Mouse (Mus musculus) embryonic facial prominence, embryonic 10.5 days (tissue): ENCODE results near the gene Psma1. TPM values are rescaled to one million over a fixed set of nuclear protein-coding genes. Genes with fewer than 3 reads are reported as not detected.
A peak's percentile ranks its signal among the peaks of the same experiment; 100 is the strongest.

ENCODE experiments used
- DNase-seq: peaks from one replicate; pipeline ENCODE4 v3.0.0-alpha.2; 2017; ENCODE audit warnings: low spot score
- H3K27ac ChIP-seq: fragments of 300-500 bp; sonication (generic); replicated peaks from 2 replicates; pipeline ENCODE4 v1.5.1; 2016; ENCODE audit warnings: mild to moderate bottlenecking
- H3K27me3 ChIP-seq: fragments of 300-500 bp; sonication (generic); replicated peaks from 2 replicates; pipeline ENCODE4 v1.6.1; 2016; ENCODE audit warnings: low read depth, mild to moderate bottlenecking; ENCODE audit not compliant: poor library complexity, severe bottlenecking
- H3K36me3 ChIP-seq: fragments of 300-500 bp; sonication (generic); replicated peaks from 2 replicates; pipeline ENCODE4 v1.6.1; 2016; ENCODE audit warnings: mild to moderate bottlenecking, moderate library complexity
- H3K4me1 ChIP-seq: fragments of 300-500 bp; sonication (generic); 2 replicates; pipeline ENCODE4 v1.6.1; 2016
- H3K4me3 ChIP-seq: fragments of 300-500 bp; sonication (generic); 2 replicates; pipeline ENCODE4 v1.5.1; 2016; ENCODE audit warnings: mild to moderate bottlenecking, moderate library complexity
- H3K9me3 ChIP-seq: fragments of 300-500 bp; sonication (generic); 2 replicates; pipeline ENCODE4 v1.6.1; 2016; ENCODE audit warnings: mild to moderate bottlenecking
- WGBS: fragments of 180-500 bp; shearing (Covaris S2); methylation state at CpG from one replicate; pipeline ENCODE4 v1.1.7; 2016; 5-methylcytosine and 5-hydroxymethylcytosine counted together
- polyA plus RNA-seq: library from polyadenylated mRNA; unstranded; fragments of >200 nt; fragmentation: Nextera tagmentation; extraction: Ambion mirVana; gene quantifications from 2 replicates; pipeline ENCODE4 v1.2.1, GENCODE M21; 2016

Psma1 gene
- polyA plus RNA-seq, result 496 TPM in 2 replicates

- Histone ChIP-seq H3K27ac (peak within 1 kb of the TSS; percentile 84), H3K36me3 (peaks cover 29% of the 10 kb centered on the region), H3K27me3 (no peaks in the 10 kb centered on the region), H3K4me3 (peak within 1 kb of the TSS; percentile 92), H3K9me3 (no peaks in the 10 kb centered on the region), H3K4me1 (peaks cover 14% of the 10 kb centered on the region)
- DNase-seq, result peak; percentile 97
- WGBS, result under 1% methylated on average over 39 of the region's 39 CpGs
These were observed at the start of gene Psma1 for GRCm38 (mm10) chr7:114276005-114276752. Psma1 (minus strand) TSS chr7:114276118.

- 78% methylated on average over 1 of the region's 1 CpGs for WGBS
- no peaks in the 10 kb centered on the region for H3K27me3 ChIP-seq
- DNase-seq, result no peak
- no peak overlapping the region for H3K27ac ChIP-seq
- H3K36me3 ChIP-seq, result no peaks in the 10 kb centered on the region
- H3K4me1 ChIP-seq, result peaks cover 13% of the 10 kb centered on the region
- H3K9me3 ChIP-seq, result no peaks in the 10 kb centered on the region
- H3K4me3 ChIP-seq, result no peak overlapping the region
These were observed 47.6 kb upstream of the Psma1 start for GRCm38 (mm10) chr7:114323527-114323926.

- 83% methylated on average over 9 of the region's 9 CpGs for WGBS
- no peaks in the 10 kb centered on the region for H3K27me3 ChIP-seq
- no peak overlapping the region for H3K4me3 ChIP-seq
- H3K9me3 ChIP-seq, result no peaks in the 10 kb centered on the region
- no peak overlapping the region for H3K27ac ChIP-seq
- peaks cover 13% of the 10 kb centered on the region for H3K4me1 ChIP-seq
- H3K36me3 ChIP-seq, result no peaks in the 10 kb centered on the region
- DNase-seq, result no peak
These were observed 46.9 kb upstream of the Psma1 start for GRCm38 (mm10) chr7:114322531-114323441.

DNA sequence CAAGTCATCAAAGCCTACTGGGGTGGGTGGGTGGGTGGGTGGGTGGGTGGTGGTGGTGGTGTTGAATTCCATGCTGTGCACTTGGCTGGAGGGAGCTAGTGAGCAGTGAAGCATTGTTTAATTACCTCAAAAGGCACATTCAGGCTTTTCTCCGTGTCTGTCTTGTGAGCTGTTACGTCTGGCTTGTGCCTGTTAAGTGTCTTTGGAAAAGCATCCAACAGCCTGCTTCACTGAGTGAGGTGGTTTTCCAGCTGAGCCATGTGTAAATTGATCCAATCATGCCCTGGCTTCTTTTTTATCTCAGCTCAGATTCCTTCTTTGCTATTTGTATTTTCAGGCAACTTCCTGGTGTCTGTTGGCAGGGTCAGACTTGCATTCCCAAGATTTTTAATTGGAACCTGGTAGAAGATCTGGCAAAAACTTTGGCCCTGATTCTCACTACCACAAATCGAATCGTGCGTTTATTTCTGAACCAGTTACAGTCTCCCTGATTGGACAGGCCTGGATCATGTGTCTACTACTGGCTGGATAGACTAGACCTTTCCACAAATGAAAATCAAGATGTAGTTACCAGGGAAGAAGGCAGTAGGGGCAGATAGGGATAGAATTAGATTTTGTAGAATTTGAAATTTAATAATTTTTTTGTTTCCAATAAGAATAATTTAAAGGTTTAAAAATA is 45.9 kb upstream of the Psma1 start:
- Histone ChIP-seq H3K27ac (no peak overlapping the region), H3K4me3 (no peak overlapping the region), H3K9me3 (no peaks in the 10 kb centered on the region), H3K4me1 (peaks cover 20% of the 10 kb centered on the region), H3K27me3 (no peaks in the 10 kb centered on the region), H3K36me3 (no peaks in the 10 kb centered on the region)
- DNase-seq, result no peak
- WGBS, result 59% methylated on average over 5 of the region's 5 CpGs

- H3K27me3 ChIP-seq, result no peaks in the 10 kb centered on the region
- no peak for DNase-seq
- H3K9me3 ChIP-seq, result no peaks in the 10 kb centered on the region
- no peak overlapping the region for H3K27ac ChIP-seq
- peaks cover 15% of the 10 kb centered on the region for H3K4me1 ChIP-seq
- H3K4me3 ChIP-seq, result no peak overlapping the region
- WGBS, result 87% methylated on average over 4 of the region's 4 CpGs
- no peaks in the 10 kb centered on the region for H3K36me3 ChIP-seq
These were observed 42.0 kb upstream of the Psma1 start for GRCm38 (mm10) chr7:114317896-114318295.

- Histone ChIP-seq H3K27ac (no peak overlapping the region; the same call in 1 of the 2 replicates), H3K4me1 (peaks cover 13% of the 10 kb centered on the region), H3K36me3 (no peaks in the 10 kb centered on the region), H3K4me3 (no peak overlapping the region), H3K9me3 (no peaks in the 10 kb centered on the region), H3K27me3 (no peaks in the 10 kb centered on the region)
- DNase-seq, result peak; percentile 17
- 63% methylated on average over 5 of the region's 5 CpGs for WGBS
These were observed 41.5 kb upstream of the Psma1 start for GRCm38 (mm10) chr7:114317389-114317792.

DNA sequence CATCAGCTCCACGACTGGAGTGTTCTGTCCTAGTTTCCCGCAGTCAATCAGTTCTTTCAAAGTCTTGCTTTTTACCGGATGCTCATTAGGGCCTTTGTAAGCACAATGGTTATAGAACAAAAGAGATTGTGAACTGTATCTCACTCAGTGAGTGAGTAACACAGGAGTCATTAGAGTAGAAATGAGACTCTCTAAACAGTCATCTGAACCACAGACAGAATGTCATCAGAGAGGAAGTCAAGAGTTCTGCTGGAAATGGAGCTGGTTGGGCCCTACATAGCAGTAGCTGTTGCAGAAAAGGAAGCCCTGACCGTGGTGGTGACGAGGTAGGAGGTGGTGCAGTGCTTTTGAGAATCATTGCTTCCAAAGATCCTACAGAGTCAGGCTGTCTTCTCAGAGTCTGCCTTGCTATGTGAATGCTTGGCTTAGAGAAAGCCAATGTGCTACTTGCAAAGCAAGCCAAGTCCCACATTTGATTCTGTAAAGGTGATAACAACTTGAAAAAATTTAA is 40.5 kb upstream of the Psma1 start:
- H3K36me3 ChIP-seq, result no peaks in the 10 kb centered on the region
- no peak overlapping the region for H3K4me3 ChIP-seq
- peaks cover 7% of the 10 kb centered on the region; the same call in 1 of the 2 replicates for H3K4me1 ChIP-seq
- no peaks in the 10 kb centered on the region for H3K9me3 ChIP-seq
- H3K27ac ChIP-seq, result no peak overlapping the region
- H3K27me3 ChIP-seq, result no peaks in the 10 kb centered on the region
- no peak for DNase-seq
- 66% methylated on average over 5 of the region's 5 CpGs for WGBS

GRCm38 (mm10) chr7:114311209-114311608 is 35.3 kb upstream of the Psma1 start:
- no peak for DNase-seq
- H3K36me3 ChIP-seq, result no peaks in the 10 kb centered on the region
- H3K9me3 ChIP-seq, result no peaks in the 10 kb centered on the region
- no peaks in the 10 kb centered on the region for H3K4me1 ChIP-seq
- H3K27ac ChIP-seq, result no peak overlapping the region
- WGBS, result 83% methylated on average over 5 of the region's 5 CpGs
- no peaks in the 10 kb centered on the region for H3K27me3 ChIP-seq
- H3K4me3 ChIP-seq, result no peak overlapping the region

DNA sequence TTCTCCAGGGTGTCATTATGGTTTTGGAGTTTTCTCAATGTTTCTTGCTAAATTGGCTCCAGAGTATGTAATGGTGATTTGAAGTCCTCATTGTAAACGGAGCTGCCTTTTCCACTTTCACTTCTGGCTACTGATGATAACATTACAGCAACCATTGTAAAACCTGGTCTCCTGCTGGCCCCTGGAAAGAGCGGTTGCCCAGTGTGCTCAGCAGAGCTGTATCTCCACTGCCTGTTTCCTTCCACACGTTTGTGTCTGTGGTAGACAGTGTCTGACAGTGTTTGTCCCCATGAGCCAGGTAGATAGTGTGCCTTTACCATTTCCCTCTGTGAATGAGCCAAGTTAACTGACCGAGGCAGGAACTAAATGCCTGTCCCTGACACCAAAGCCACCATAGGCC is 33.1 kb upstream of the Psma1 start:
- H3K27me3 ChIP-seq, result no peaks in the 10 kb centered on the region
- H3K9me3 ChIP-seq, result no peaks in the 10 kb centered on the region
- H3K36me3 ChIP-seq, result no peaks in the 10 kb centered on the region
- H3K27ac ChIP-seq, result no peak overlapping the region
- no peak for DNase-seq
- no peak overlapping the region for H3K4me3 ChIP-seq
- H3K4me1 ChIP-seq, result no peaks in the 10 kb centered on the region
- WGBS, result 66% methylated on average over 4 of the region's 4 CpGs

DNA sequence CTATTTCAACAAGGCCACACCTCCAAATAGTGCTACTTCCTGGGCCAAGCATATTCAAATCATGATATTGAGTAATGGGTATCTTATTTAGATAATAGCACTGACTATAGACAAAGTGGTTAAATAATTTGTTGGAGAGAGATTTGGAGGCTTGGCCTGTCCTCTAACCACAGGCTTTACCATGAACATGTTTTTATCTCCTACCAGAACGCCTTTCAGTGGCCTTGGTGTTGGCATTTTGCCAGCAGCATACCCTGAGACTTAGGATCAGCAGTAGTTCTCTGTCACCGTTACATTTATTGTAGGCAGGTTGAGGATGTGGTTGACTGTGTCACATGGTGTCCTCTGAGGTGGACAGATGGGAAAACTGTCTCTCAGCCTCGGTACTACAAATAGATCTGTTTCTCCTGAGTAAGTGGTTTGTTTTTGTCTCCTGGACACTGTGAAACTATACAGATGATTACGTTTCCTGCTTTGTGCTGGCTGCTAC is 25.4 kb upstream of the Psma1 start:
- Histone ChIP-seq H3K9me3 (no peaks in the 10 kb centered on the region), H3K27me3 (no peaks in the 10 kb centered on the region), H3K4me3 (no peak overlapping the region), H3K4me1 (no peaks in the 10 kb centered on the region), H3K27ac (no peak overlapping the region), H3K36me3 (no peaks in the 10 kb centered on the region)
- WGBS, result 80% methylated on average over 4 of the region's 4 CpGs
- no peak for DNase-seq

GRCm38 (mm10) chr7:114300782-114301181 is 24.9 kb upstream of the Psma1 start:
- Histone ChIP-seq H3K27ac (no peak overlapping the region), H3K36me3 (no peaks in the 10 kb centered on the region), H3K27me3 (no peaks in the 10 kb centered on the region), H3K9me3 (no peaks in the 10 kb centered on the region), H3K4me1 (no peaks in the 10 kb centered on the region), H3K4me3 (no peak overlapping the region)
- no peak for DNase-seq
- WGBS, result 90% methylated on average over 2 of the region's 2 CpGs

DNA sequence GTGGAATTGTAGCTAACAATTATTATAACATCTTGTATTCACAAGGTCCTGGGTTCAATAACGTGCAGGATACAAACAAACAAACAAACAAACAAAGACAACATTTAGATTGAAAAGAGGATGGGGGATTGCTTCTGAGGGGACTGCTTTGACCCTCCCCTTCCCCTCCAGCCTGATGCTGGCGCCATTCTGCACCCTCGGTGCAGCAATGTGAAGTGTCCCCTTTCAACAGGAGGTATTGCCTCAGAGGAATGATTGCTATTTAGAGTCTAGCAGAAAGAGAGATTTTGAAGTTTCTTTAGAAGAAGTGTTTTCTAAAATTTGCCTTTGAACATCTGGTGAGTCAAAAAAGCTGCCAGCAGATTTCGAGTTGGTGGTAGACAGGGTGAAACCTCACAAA is 23.3 kb upstream of the Psma1 start:
- H3K4me1 ChIP-seq, result no peaks in the 10 kb centered on the region
- H3K4me3 ChIP-seq, result no peak overlapping the region
- no peak for DNase-seq
- H3K36me3 ChIP-seq, result no peaks in the 10 kb centered on the region
- H3K27ac ChIP-seq, result no peak overlapping the region
- no peaks in the 10 kb centered on the region for H3K9me3 ChIP-seq
- 68% methylated on average over 4 of the region's 4 CpGs for WGBS
- H3K27me3 ChIP-seq, result no peaks in the 10 kb centered on the region
